Mouse (Mus musculus): ENCODE data around the gene Atg9b.

Gene Atg9b

GRCm38 (mm10) chr5:24391864-24392263, at the start of gene Atg9b:
Atg9b (minus strand) TSS chr5:24392143.
- DNase-seq (ENCODE audit: low spot score in 2 of 2): no peak

- no peak for DNase-seq (ENCODE audit: low spot score in 2 of 2)
Measured at GRCm38 (mm10) chr5:24441187-24441586, 49.2 kb upstream of the Atg9b start.

GRCm38 (mm10) chr5:24433993-24434392, 42.0 kb upstream of the Atg9b start:
- DNase-seq (ENCODE audit: low spot score in 2 of 2): no peak

GRCm38 (mm10) chr5:24428596-24428995, 36.7 kb upstream of the Atg9b start:
- no peak for DNase-seq (ENCODE audit: low spot score in 2 of 2)

- DNase-seq (ENCODE audit: low spot score in 2 of 2): no peak
Measured at GRCm38 (mm10) chr5:24427981-24428402, 36.0 kb upstream of the Atg9b start.

GRCm38 (mm10) chr5:24427285-24427633, 35.3 kb upstream of the Atg9b start:
- no peak for DNase-seq (ENCODE audit: low spot score in 2 of 2)

GRCm38 (mm10) chr5:24426556-24427284, 34.8 kb upstream of the Atg9b start:
- DNase-seq (ENCODE audit: low spot score in 2 of 2): no peak

- DNase-seq (ENCODE audit: low spot score in 2 of 2): no peak
Measured at GRCm38 (mm10) chr5:24426037-24426432, 34.1 kb upstream of the Atg9b start.

GRCm38 (mm10) chr5:24425421-24426036, 33.6 kb upstream of the Atg9b start:
- peak in 1 of 2 experiments; percentile 66 for DNase-seq (ENCODE audit: low spot score in 2 of 2)

GRCm38 (mm10) chr5:24424861-24425411, 33.0 kb upstream of the Atg9b start:
- DNase-seq (ENCODE audit: low spot score in 2 of 2): peak; percentile 84 to 88

GRCm38 (mm10) chr5:24424004-24424781, 32.2 kb upstream of the Atg9b start:
- DNase-seq (ENCODE audit: low spot score in 2 of 2): peak in 1 of 2 experiments; percentile 39

- DNase-seq (ENCODE audit: low spot score in 2 of 2): peak; percentile 97 to 98
Measured at GRCm38 (mm10) chr5:24423129-24424003, 31.4 kb upstream of the Atg9b start, which contains the start of the genes Cdk5 and Slc4a2. Cdk5 (minus strand) TSS chr5:24423530. Slc4a2 (plus strand) TSS chr5:24423837.

- DNase-seq (ENCODE audit: low spot score in 2 of 2): no peak
Measured at GRCm38 (mm10) chr5:24420381-24420780, 28.4 kb upstream of the Atg9b start.

- no peak for DNase-seq (ENCODE audit: low spot score in 2 of 2)
Measured at GRCm38 (mm10) chr5:24417587-24417986, 25.6 kb upstream of the Atg9b start.

- DNase-seq (ENCODE audit: low spot score in 2 of 2): peak in 1 of 2 experiments; percentile 40
Measured at GRCm38 (mm10) chr5:24416222-24416736, 24.3 kb upstream of the Atg9b start.

- no peak for DNase-seq (ENCODE audit: low spot score in 2 of 2)
Measured at GRCm38 (mm10) chr5:24413938-24414337, 22.0 kb upstream of the Atg9b start.

GRCm38 (mm10) chr5:24413042-24413693, 21.2 kb upstream of the Atg9b start, which contains the start of gene Asic3:
Asic3 (plus strand) TSS chr5:24413392.
- no peak for DNase-seq (ENCODE audit: low spot score in 2 of 2)

GRCm38 (mm10) chr5:24412063-24412462, 20.1 kb upstream of the Atg9b start:
- DNase-seq (ENCODE audit: low spot score in 2 of 2): no peak

- DNase-seq (ENCODE audit: low spot score in 2 of 2): no peak
Measured at GRCm38 (mm10) chr5:24409466-24409865, 17.5 kb upstream of the Atg9b start.

GRCm38 (mm10) chr5:24408651-24409050, 16.7 kb upstream of the Atg9b start:
- DNase-seq (ENCODE audit: low spot score in 2 of 2): no peak
